Mouse (Mus musculus) intestine, embryonic 16.5 days (tissue): ENCODE data around the gene Tulp2. TPM values are rescaled to one million over a fixed set of nuclear protein-coding genes. Genes with fewer than 3 reads are reported as not detected.

Experiments
- ATAC-seq: fragments of 200-750 bp; cut with Nextera tagmentation; 2 replicates; pipeline ENCODE4 v1.8.0; 2017; ENCODE audit warnings: moderate TSS enrichment, moderate library complexity
- H3K27ac ChIP-seq: fragments of 300-500 bp; sonication (generic); 2 replicates; pipeline ENCODE4 v1.5.1; 2014; ENCODE audit warnings: mild to moderate bottlenecking, low read length
- H3K27me3 ChIP-seq: fragments of 300-500 bp; sonication (generic); replicated peaks from 2 replicates; pipeline ENCODE4 v1.6.1; 2014; ENCODE audit warnings: low read length, control low read depth, mixed read lengths; ENCODE audit not compliant: control insufficient read depth, insufficient read depth
- H3K36me3 ChIP-seq: fragments of 300-500 bp; sonication (generic); 2 replicates; pipeline ENCODE4 v1.6.1; 2014; ENCODE audit warnings: low read length, control low read depth; ENCODE audit not compliant: control insufficient read depth, insufficient read depth
- H3K4me1 ChIP-seq: fragments of 300-500 bp; sonication (generic); 2 replicates; pipeline ENCODE4 v1.6.1; 2014; ENCODE audit warnings: low read length, control low read depth, mixed read lengths; ENCODE audit not compliant: control insufficient read depth, insufficient read depth
- H3K4me2 ChIP-seq: fragments of 300-500 bp; sonication (generic); 2 replicates; pipeline ENCODE4 v1.6.1; 2014; ENCODE audit warnings: low read depth, low read length, control low read depth
- H3K4me3 ChIP-seq: fragments of 300-500 bp; sonication (generic); 2 replicates; pipeline ENCODE4 v1.5.1; 2014; ENCODE audit warnings: mild to moderate bottlenecking, low read length
- H3K9ac ChIP-seq: fragments of 300-500 bp; sonication (generic); 2 replicates; pipeline ENCODE4 v1.6.1; 2014; ENCODE audit warnings: low read depth, low read length
- H3K9me3 ChIP-seq: fragments of 300-500 bp; sonication (generic); 2 replicates; pipeline ENCODE4 v1.6.1; 2016; ENCODE audit warnings: low read length, control low read depth; ENCODE audit not compliant: control insufficient read depth
- WGBS: fragments of 180-500 bp; shearing (Covaris S2); extraction: QIAGEN DNeasy Blood & Tissue Kit; methylation state at CpG from one replicate; pipeline ENCODE4 v1.1.7; 2014; 5-methylcytosine and 5-hydroxymethylcytosine counted together
- microRNA-seq: library from miRNA; unstranded; fragments of <30 nt; microRNA quantifications from one replicate; pipeline ENCODE4, GENCODE M21; 2016
- polyA plus RNA-seq: library from polyadenylated mRNA; unstranded; fragments of >200 nt; fragmentation: Nextera tagmentation; extraction: Ambion mirVana; gene quantifications from 2 replicates; pipeline ENCODE4 v1.2.1, GENCODE M21; 2015

Tulp2 gene
- polyA plus RNA-seq, 1 experiment from 2014 or later, result 0.93 TPM

DNA sequence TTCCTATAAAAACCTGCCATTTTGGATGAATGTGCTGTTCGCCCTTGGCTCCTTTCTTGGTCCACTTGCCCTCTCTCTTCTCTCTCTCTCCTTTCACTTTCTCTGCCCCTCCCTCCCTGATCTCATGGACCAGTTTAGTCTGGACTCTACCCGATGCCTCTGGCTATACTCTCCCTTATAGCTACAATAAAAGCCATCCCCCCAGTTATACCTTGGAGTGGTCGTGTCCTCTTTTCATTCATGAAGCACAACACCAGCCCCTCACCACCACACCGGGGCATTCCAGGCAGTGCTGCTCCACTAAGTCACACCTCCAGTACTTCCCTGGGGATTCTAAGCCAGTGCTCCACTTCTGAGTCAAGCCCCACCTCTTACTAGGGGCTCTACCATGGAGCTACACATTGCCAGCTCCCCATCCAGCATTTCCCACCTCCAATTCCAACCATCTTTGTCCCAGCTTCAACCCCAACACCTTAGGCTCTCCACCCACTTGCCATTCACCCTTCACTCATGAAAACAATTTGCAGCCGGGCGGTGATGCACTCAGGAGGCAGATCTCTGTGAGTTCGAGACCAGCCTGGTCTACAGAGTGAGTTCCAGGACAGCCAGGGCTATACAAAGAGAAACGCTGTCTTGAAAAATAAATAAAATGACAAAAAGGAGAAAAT is 85.6 kb downstream of the Tulp2 start:
- Histone ChIP-seq H3K9me3 (no peaks in the 10 kb centered on the region), H3K4me1 (peaks cover 23% of the 10 kb centered on the region), H3K36me3 (no peaks in the 10 kb centered on the region), H3K4me2 (no peak overlapping the region), H3K9ac (0 out of 2 replicates have a peak overlapping the region, but pooled peaks have one; percentile 6), H3K27me3 (no peaks in the 10 kb centered on the region), H3K27ac (peak overlapping the region; percentile 82), H3K4me3 (no peak overlapping the region)
- 72% methylated on average over 8 of the region's 8 CpGs for WGBS
- no peak for ATAC-seq

DNA sequence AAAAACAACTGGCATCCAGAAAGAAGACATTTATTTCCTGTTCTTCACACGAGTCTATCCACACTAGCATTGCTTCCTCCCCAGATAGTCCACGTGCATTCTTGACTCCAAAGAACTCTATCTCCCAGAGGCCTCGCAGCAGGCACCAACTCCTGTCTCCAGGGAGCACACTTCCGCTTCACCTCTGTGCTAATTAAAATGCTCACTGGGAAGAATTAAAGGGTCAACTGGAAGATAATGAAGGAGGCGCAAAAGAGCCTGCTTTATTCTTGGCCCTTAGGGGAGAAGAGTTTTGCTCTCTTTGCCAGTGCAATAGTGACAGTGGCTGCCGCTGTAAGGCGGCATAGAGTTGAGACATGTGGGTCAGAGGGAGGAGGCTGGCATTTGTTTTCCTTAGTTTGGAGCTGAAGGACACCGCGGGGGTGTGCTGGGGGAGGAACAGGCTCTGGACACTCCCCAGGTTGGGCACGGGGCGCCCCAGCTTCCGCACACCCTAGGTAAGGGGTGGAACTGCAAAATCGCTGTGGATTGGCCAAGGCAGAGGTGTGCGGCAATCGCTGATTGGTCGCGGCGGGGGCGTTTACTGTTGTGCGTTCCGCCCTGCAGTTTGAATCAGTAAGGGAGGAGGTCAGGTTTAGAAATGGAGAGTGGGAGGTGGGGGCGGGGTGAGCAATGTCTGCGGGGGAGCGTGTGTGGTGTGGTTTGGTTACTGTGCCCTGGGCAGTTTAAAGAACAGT is 86.3 kb downstream of the Tulp2 start:
- Histone ChIP-seq H3K36me3 (no peaks in the 10 kb centered on the region), H3K9me3 (no peaks in the 10 kb centered on the region), H3K4me1 (peaks cover 25% of the 10 kb centered on the region), H3K4me2 (peak overlapping the region; percentile 56), H3K27me3 (no peaks in the 10 kb centered on the region), H3K4me3 (peak overlapping the region; percentile 40), H3K27ac (peak overlapping the region; percentile 89), H3K9ac (peak overlapping the region; percentile 55)
- ATAC-seq, result peak; percentile 98
- 0% methylated on average over 24 of the region's 24 CpGs for WGBS

DNA sequence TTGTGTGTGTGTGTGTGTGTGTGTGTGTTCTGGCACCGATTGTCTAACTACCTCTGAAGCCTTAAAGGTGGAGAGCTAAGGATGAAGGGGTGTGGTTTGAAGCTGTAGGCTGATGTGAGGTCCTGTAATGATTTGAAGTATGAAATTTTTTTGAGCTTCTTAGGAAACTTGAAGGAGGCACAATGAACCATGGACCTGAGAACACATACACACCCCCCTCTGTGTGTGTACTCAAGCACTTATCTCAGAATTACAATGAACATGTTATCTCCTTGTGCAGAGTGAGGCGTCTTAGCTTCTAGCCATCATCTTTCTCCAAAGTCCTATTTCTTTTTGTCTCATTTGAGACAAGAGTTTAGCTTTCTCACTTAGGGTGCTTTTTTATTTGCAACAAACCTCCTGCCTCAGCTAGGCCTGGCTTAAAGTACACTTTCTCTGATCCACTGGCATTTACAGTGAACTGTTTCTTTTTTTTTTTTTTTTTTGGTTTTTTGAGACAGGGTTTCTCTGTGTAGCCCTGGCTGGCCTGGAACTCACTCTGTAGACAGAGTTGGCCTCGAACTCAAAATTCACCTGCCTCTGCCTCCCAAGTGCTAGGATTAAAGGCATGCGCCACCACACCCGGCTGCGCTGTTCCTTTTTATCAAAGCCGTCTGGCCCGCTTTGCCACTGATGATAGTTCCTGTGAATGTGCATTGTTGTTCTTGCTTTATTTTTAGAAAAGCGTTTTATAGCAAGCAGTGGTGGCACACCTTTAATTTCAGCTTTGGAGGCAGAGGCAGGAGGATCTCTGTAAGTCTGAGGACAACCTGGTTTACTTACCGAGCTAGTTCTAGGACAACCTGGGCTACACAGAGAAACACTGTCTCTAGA is 87.2 kb downstream of the Tulp2 start:
- 75% methylated on average over 10 of the region's 10 CpGs for WGBS
- Histone ChIP-seq H3K27me3 (no peaks in the 10 kb centered on the region), H3K4me2 (peak overlapping the region; percentile 56), H3K27ac (peak overlapping the region; percentile 89), H3K4me3 (peak overlapping the region; percentile 40), H3K9me3 (no peaks in the 10 kb centered on the region), H3K36me3 (no peaks in the 10 kb centered on the region), H3K9ac (peak overlapping the region; percentile 38; the same call in 1 of the 2 replicates), H3K4me1 (peaks cover 28% of the 10 kb centered on the region)
- peak; percentile 41 for ATAC-seq

- Histone ChIP-seq H3K4me3 (peak within 1 kb of the TSS; percentile 60), H3K4me2 (peak within 1 kb of the TSS; percentile 63), H3K9ac (peak within 1 kb of the TSS; percentile 83), H3K27ac (peak within 1 kb of the TSS; percentile 89), H3K27me3 (no peaks in the 10 kb centered on the region), H3K9me3 (no peaks in the 10 kb centered on the region), H3K4me1 (peaks cover 28% of the 10 kb centered on the region), H3K36me3 (0 out of 2 replicates have a peak, but pooled peaks cover under 1% of the 10 kb centered on the region)
- ATAC-seq, result peak; percentile 31
- WGBS, result 3% methylated on average over 42 of the region's 42 CpGs
Observed at GRCm38 (mm10) chr7:45570103-45570741, 88.5 kb downstream of the Tulp2 start, which contains the start of gene Bcat2. Bcat2 (plus strand) TSS chr7:45570153.

DNA sequence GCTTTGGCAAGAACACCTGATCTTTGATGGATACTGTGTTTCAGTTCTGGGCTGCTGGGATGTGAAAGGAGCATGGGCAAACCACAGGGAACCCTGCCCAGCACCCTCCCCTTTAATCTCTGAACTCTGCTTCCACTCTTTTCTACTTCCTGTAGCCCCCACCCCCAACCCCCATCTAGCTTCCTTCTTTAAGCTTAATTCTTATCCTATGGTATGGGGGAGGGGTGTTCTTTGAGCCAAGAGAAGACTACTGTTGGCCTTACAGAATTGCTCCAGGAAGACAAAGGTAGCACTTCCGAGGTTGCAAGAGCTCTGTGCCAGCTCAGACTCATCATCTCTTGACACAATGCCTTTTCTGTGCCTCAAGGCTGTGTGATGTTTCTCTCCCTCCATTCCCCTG is 90.3 kb downstream of the Tulp2 start:
- Histone ChIP-seq H3K36me3 (0 out of 2 replicates have a peak, but pooled peaks cover 5% of the 10 kb centered on the region), H3K4me3 (no peak overlapping the region), H3K9ac (no peak overlapping the region), H3K27ac (no peak overlapping the region), H3K9me3 (no peaks in the 10 kb centered on the region), H3K4me2 (no peak overlapping the region), H3K4me1 (peaks cover 34% of the 10 kb centered on the region), H3K27me3 (no peaks in the 10 kb centered on the region)
- no peak for ATAC-seq
- WGBS, result 42% methylated on average over 1 of the region's 1 CpGs

Small RNAs within 50 kb of the gene (microRNA-seq; reads per million reads assigned to microRNA genes)
- not detected for gene Gm22133

Other genes starting within 250 kb of the Tulp2 start
- 4.2 and 5.0 TPM in 2 replicates for gene Cd37, start 242.8 kb upstream of the Tulp2 start, polyA plus RNA-seq
- not detected in 2 replicates for gene Slc6a16, start 240.8 kb upstream of the Tulp2 start, polyA plus RNA-seq
- not detected in 2 replicates for gene Slc6a21, start 204.4 kb upstream of the Tulp2 start, polyA plus RNA-seq
- 33.4 and 36.3 TPM in 2 replicates for gene Trpm4, start 148.1 kb upstream of the Tulp2 start, polyA plus RNA-seq
- 0.86 and 1.4 TPM in 2 replicates for gene Hrc, start 146.6 kb upstream of the Tulp2 start, polyA plus RNA-seq
- gene Ppfia3, start 114.9 kb upstream of the Tulp2 start, polyA plus RNA-seq, result 10.3 and 12.0 TPM in 2 replicates
- gene Lin7b, start 111.3 kb upstream of the Tulp2 start, polyA plus RNA-seq, result 1.2 and 2.7 TPM in 2 replicates
- 139 and 150 TPM in 2 replicates for gene Snrnp70, start 86.1 kb upstream of the Tulp2 start, polyA plus RNA-seq
- 0.11 TPM in 1 of 2 replicates, not detected in the other for gene Kcna7, start 76.2 kb upstream of the Tulp2 start, polyA plus RNA-seq
- gene Ntf5, start 68.2 kb upstream of the Tulp2 start, polyA plus RNA-seq, result 1.4 and 1.8 TPM in 2 replicates
- gene Lhb, start 61.1 kb upstream of the Tulp2 start, polyA plus RNA-seq, result 0.28 TPM in 1 of 2 replicates, not detected in the other
- gene Gys1, start 47.0 kb upstream of the Tulp2 start, polyA plus RNA-seq, result 49.4 and 53.1 TPM in 2 replicates
- 121 and 134 TPM in 2 replicates for gene Ruvbl2, start 43.8 kb upstream of the Tulp2 start, polyA plus RNA-seq
- 7,117 and 7,555 TPM in 2 replicates for gene Ftl1, start 22.0 kb upstream of the Tulp2 start, polyA plus RNA-seq
- 178 and 185 TPM in 2 replicates for gene Bax, start 15.0 kb upstream of the Tulp2 start, polyA plus RNA-seq
- not detected in 2 replicates for gene Gm45808, start 4.9 kb downstream of the Tulp2 start, polyA plus RNA-seq
- 1.9 and 2.2 TPM in 2 replicates for gene Dhdh, start 6.9 kb downstream of the Tulp2 start, polyA plus RNA-seq
- gene Nucb1, start 28.5 kb downstream of the Tulp2 start, polyA plus RNA-seq, result 251 and 266 TPM in 2 replicates
- 17.3 and 19.1 TPM in 2 replicates for gene Ppp1r15a, start 44.4 kb downstream of the Tulp2 start, polyA plus RNA-seq
- 1.4 and 1.6 TPM in 2 replicates for gene Plekha4, start 44.5 kb downstream of the Tulp2 start, polyA plus RNA-seq
- gene Hsd17b14, start 73.0 kb downstream of the Tulp2 start, polyA plus RNA-seq, result 2.9 and 3.3 TPM in 2 replicates
- gene Bcat2, start 88.3 kb downstream of the Tulp2 start, polyA plus RNA-seq, result 59.9 and 65.4 TPM in 2 replicates
- gene Fgf21, start 133.6 kb downstream of the Tulp2 start, polyA plus RNA-seq, result 0.23 TPM in 1 of 2 replicates, not detected in the other
- gene Fut1, start 135.4 kb downstream of the Tulp2 start, polyA plus RNA-seq, result 0.48 and 0.61 TPM in 2 replicates
- 0.07 and 0.15 TPM in 2 replicates for gene Izumo1, start 139.9 kb downstream of the Tulp2 start, polyA plus RNA-seq
- gene Rasip1, start 145.6 kb downstream of the Tulp2 start, polyA plus RNA-seq, result 3.4 and 4.4 TPM in 2 replicates
- gene Mamstr, start 158.1 kb downstream of the Tulp2 start, polyA plus RNA-seq, result 5.0 and 6.3 TPM in 2 replicates
- gene Fut2, start 184.5 kb downstream of the Tulp2 start, polyA plus RNA-seq, result 18.4 and 21.7 TPM in 2 replicates
- 0.34 and 0.53 TPM in 2 replicates for gene Ntn5, start 202.1 kb downstream of the Tulp2 start, polyA plus RNA-seq
- 1.9 and 2.7 TPM in 2 replicates for gene Sec1, start 212.5 kb downstream of the Tulp2 start, polyA plus RNA-seq
- 4.1 and 5.3 TPM in 2 replicates for gene Car11, start 218.0 kb downstream of the Tulp2 start, polyA plus RNA-seq
- gene Dbp, start 223.2 kb downstream of the Tulp2 start, polyA plus RNA-seq, result 2.3 and 3.2 TPM in 2 replicates
- 1,070 and 1,157 TPM in 2 replicates for gene Rpl18, start 233.6 kb downstream of the Tulp2 start, polyA plus RNA-seq
- gene Sphk2, start 236.1 kb downstream of the Tulp2 start, polyA plus RNA-seq, result 55.6 and 59.2 TPM in 2 replicates
- gene Fam83e, start 239.3 kb downstream of the Tulp2 start, polyA plus RNA-seq, result 30.9 and 34.2 TPM in 2 replicates
- gene Spaca4, start 243.9 kb downstream of the Tulp2 start, polyA plus RNA-seq, result 0.86 and 1.0 TPM in 2 replicates